Mouse (Mus musculus) intestine, embryonic 14.5 days (tissue): ENCODE measurements around the gene Hps3. TPM values are rescaled to one million over a fixed set of nuclear protein-coding genes. Genes with fewer than 3 reads are reported as not detected.

ENCODE experiments used
- ATAC-seq: fragments of 200-750 bp; cut with Nextera tagmentation; replicated peaks from 2 replicates; pipeline ENCODE4 v1.8.0; 2017; ENCODE audit warnings: low read depth, moderate number of reproducible peaks, moderate TSS enrichment, moderate library complexity; ENCODE audit not compliant: low FRiP score, low TSS enrichment
- DNase-seq: peaks from one replicate; pipeline ENCODE4 v3.0.0-alpha.2; 2018; ENCODE audit warnings: low spot score
- H3K27ac ChIP-seq: fragments of 300-500 bp; sonication (generic); 2 replicates; pipeline ENCODE4 v1.5.1; 2014; ENCODE audit warnings: low read depth, mild to moderate bottlenecking, control low read depth
- H3K27me3 ChIP-seq: fragments of 300-500 bp; sonication (generic); replicated peaks from 2 replicates; pipeline ENCODE4 v1.6.1; 2014; ENCODE audit warnings: low read length, control low read depth; ENCODE audit not compliant: control insufficient read depth, insufficient read depth
- H3K36me3 ChIP-seq: fragments of 300-500 bp; sonication (generic); 2 replicates; pipeline ENCODE4 v1.6.1; 2014; ENCODE audit warnings: low read length, control low read depth; ENCODE audit not compliant: control insufficient read depth, insufficient read depth
- H3K4me1 ChIP-seq: fragments of 300-500 bp; sonication (generic); replicated peaks from 2 replicates; pipeline ENCODE4 v1.6.1; 2014; ENCODE audit warnings: low read length, control low read depth, mixed read lengths; ENCODE audit not compliant: control insufficient read depth, insufficient read depth
- H3K4me2 ChIP-seq: fragments of 300-500 bp; sonication (generic); 2 replicates; pipeline ENCODE4 v1.6.1; 2014; ENCODE audit warnings: low read length
- H3K4me3 ChIP-seq: fragments of 300-500 bp; sonication (generic); 2 replicates; pipeline ENCODE4 v1.5.1; 2014; ENCODE audit warnings: low read depth, low read length, control low read depth, mixed read lengths
- H3K9ac ChIP-seq: fragments of 300-500 bp; sonication (generic); 2 replicates; pipeline ENCODE4 v1.6.1; 2014; ENCODE audit warnings: mild to moderate bottlenecking, low read length
- H3K9me3 ChIP-seq: fragments of 300-500 bp; sonication (generic); 2 replicates; pipeline ENCODE4 v1.6.1; 2016; ENCODE audit warnings: low read length, control low read depth; ENCODE audit not compliant: control insufficient read depth
- WGBS: fragments of 180-500 bp; shearing (Covaris S2); extraction: QIAGEN DNeasy Blood & Tissue Kit; methylation state at CpG from one replicate; pipeline ENCODE4 v1.1.7; 2014; 5-methylcytosine and 5-hydroxymethylcytosine counted together
- polyA plus RNA-seq: library from polyadenylated mRNA; unstranded; fragments of >200 nt; fragmentation: Nextera tagmentation; extraction: Ambion mirVana; gene quantifications from 2 replicates; pipeline ENCODE4 v1.2.1, GENCODE M21; 2014

The Hps3 gene
- polyA plus RNA-seq, 1 experiment from 2014 or later = 12.1 TPM

DNA sequence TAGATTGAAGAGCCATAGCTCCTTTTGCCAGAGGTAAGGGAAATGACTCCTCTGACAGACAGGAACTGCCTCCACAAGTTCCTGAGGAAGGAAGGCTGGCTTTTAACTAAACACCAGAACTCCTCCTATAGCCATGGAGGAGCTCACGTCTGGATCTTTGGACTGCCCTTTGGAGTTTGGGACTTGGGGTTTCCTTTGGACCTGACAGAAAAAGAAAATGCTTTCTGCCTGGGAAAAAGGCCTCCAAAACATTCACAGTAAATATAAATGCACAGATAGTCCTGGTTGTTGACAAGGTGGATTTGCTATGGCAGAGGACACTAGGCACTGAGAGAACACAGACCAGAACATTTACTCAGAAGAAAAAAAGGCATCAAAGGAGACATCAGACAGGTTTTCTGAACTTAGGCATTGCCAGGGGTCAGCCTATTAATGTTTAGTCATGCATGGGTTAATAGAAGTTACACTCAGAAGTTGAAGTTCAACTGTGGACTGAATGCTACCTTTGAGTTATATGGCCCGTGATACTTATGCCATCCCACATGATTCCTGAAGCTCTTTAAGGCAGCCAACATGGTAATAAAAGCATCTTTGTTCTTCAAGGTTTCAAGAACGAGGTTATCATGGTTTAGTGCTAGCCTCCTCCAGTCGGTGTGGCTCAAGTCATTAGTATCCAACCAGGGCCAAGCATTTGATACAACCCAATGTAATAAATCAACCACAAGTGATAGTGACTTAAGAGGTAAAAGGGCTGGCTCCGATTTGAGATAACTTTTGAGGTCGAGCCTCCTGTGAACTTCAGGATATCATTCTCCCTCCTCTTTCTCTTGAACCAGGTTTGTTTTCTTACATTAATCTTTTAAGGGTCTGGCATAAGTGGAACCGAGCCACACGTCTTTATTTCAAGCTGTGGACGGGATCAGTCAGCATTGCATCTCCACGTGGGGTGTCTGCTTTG is 1.1 kb downstream of the Hps3 start:
- Histone ChIP-seq H3K4me2 (peak overlapping the region; percentile 76), H3K36me3 (peaks cover 2% of the 10 kb centered on the region; the same call in 1 of the 2 replicates), H3K9me3 (no peaks in the 10 kb centered on the region), H3K4me1 (0 out of 2 replicates have a peak, but pooled peaks cover 3% of the 10 kb centered on the region), H3K27me3 (no peaks in the 10 kb centered on the region), H3K4me3 (peak overlapping the region; percentile 85), H3K27ac (no peak overlapping the region), H3K9ac (peak overlapping the region; percentile 55)
- 17% methylated on average over 10 of the region's 10 CpGs for WGBS
- ATAC-seq = peak; percentile 26; the same call in 1 of the 2 replicates
- DNase-seq = no peak

DNA sequence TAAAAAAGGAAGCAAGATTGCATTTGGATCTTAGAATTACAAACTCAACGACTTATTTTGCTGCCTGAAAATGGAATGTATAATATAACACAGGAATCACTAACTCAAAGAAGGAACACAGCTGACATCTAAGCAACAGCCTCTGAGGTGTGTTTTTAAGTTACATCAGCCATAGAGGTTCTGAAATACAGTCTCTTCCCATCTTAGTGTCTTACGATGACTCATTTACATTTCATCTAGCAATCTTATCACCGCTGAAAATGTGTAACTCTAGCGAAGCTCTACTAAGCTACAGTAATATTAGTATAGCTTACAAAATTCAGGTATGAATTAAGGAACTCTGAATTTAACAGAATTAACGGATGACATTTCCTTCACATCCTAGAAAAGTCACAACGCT is 4.3 kb downstream of the Hps3 start:
- Histone ChIP-seq H3K27me3 (no peaks in the 10 kb centered on the region), H3K4me1 (0 out of 2 replicates have a peak, but pooled peaks cover 3% of the 10 kb centered on the region), H3K4me3 (no peak overlapping the region), H3K9me3 (no peaks in the 10 kb centered on the region), H3K36me3 (peaks cover 10% of the 10 kb centered on the region), H3K27ac (no peak overlapping the region), H3K4me2 (no peak overlapping the region), H3K9ac (no peak overlapping the region)
- DNase-seq (no peak), ATAC-seq (no peak)
- 88% methylated on average over 6 of the region's 6 CpGs for WGBS

DNA sequence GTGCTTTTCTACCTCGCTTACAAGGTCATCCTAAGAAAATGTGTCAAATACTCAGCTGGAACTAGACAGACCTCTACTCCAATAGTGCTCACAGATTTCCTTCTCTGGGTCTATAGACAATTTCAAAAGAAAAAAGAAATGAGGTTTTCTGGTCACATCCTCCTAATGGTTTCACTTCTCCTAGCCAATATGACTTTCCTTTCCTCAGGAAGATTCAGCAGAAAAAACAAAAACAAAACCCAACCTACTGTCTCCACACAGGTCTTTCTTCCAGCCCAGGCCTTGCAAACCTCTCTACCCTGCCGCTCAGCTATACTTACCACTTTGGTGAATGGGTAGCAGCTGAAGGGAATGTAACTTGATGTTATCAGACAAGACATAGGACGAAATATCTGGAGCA is 6.5 kb downstream of the Hps3 start:
- no peak for DNase-seq
- H3K9ac ChIP-seq = no peak overlapping the region
- 85% methylated on average over 3 of the region's 3 CpGs for WGBS
- H3K4me2 ChIP-seq = no peak overlapping the region
- no peak overlapping the region for H3K27ac ChIP-seq
- H3K36me3 ChIP-seq = peaks cover 24% of the 10 kb centered on the region
- H3K4me3 ChIP-seq = no peak overlapping the region
- no peak for ATAC-seq
- H3K9me3 ChIP-seq = no peaks in the 10 kb centered on the region
- 0 out of 2 replicates have a peak, but pooled peaks cover under 1% of the 10 kb centered on the region for H3K4me1 ChIP-seq
- no peaks in the 10 kb centered on the region for H3K27me3 ChIP-seq

DNA sequence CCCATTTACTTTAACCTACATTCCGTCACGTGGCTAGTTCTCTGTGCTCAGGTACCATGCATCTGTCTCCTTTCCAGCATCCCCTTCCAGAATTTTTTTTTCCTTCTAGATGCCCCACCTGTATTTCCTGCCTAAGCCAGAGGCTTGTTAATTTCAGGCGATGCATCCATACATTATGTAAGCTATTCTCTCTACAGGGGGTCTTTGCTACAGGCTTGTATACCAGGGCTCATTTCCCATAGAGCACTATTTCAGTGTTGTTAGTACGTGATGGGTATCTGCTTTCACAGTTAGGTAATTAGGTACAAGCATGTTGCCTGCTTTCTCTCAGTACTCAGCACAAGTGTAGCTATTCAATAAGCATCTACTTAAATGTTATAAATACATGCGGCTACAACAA is 7.3 kb downstream of the Hps3 start:
- 93% methylated on average over 5 of the region's 5 CpGs for WGBS
- H3K4me2 ChIP-seq = no peak overlapping the region
- H3K36me3 ChIP-seq = peaks cover 24% of the 10 kb centered on the region
- ATAC-seq = no peak
- no peaks in the 10 kb centered on the region for H3K27me3 ChIP-seq
- H3K4me1 ChIP-seq = no peaks in the 10 kb centered on the region
- no peak overlapping the region for H3K4me3 ChIP-seq
- DNase-seq = no peak
- no peak overlapping the region for H3K9ac ChIP-seq
- no peaks in the 10 kb centered on the region for H3K9me3 ChIP-seq
- H3K27ac ChIP-seq = no peak overlapping the region

DNA sequence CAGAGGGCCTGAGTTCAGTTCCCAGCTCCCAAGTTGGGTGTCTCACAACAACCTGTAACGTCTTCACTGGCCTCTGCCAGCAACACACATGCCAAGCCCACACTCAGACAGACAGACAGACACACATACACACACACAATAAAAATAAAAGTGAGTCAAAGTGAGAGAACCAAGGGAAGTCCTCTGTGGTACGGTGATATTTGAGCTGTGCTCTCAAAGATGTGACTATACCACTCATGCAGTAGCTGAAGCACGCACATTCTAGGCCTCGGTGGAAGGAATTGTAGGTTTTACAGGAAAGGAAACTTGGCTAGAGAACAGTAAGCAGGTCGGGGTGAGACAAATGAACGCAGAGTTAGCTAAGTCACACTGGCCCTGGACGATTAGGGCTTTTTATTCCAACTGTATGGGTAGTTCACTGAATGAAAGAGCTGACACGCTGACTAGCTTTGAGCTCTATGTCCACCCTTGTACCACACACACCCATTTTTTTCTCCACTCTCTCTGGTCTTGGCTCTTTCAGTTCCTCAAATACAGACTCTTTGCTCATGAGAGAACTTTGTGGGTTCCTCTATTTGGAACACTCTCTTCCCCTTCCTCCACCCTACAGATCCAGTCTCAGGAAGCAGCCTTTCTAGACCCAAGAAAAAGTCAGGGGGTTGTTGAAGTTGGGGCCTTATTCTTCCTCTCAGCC is 8.0 kb downstream of the Hps3 start:
- H3K4me3 ChIP-seq = no peak overlapping the region
- H3K27ac ChIP-seq = no peak overlapping the region
- H3K9me3 ChIP-seq = no peaks in the 10 kb centered on the region
- 92% methylated on average over 8 of the region's 8 CpGs for WGBS
- ATAC-seq (no peak), DNase-seq (no peak)
- no peaks in the 10 kb centered on the region for H3K4me1 ChIP-seq
- peaks cover 24% of the 10 kb centered on the region for H3K36me3 ChIP-seq
- H3K27me3 ChIP-seq = no peaks in the 10 kb centered on the region
- no peak overlapping the region for H3K4me2 ChIP-seq
- H3K9ac ChIP-seq = no peak overlapping the region

DNA sequence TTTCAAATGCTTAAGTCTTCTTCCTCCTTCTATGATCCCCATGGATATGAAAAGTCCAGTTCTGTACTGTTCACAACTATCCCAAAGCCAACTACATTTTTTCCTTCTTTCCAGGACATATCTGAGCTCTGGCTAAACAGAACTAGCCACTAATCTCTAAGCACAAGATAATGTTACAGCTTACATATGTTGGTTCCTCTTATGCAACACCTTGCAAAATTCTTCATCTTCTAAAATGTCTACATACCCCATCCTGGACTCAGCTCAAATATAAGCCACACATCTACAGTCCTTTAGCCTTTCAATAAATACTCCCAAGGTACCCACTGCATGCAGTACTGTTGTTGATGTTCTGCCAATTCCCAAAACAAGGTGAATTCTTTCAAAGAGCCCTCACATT is 8.6 kb downstream of the Hps3 start:
- no peak for DNase-seq
- ATAC-seq = no peak
- Histone ChIP-seq H3K4me3 (no peak overlapping the region), H3K36me3 (peaks cover 24% of the 10 kb centered on the region), H3K4me1 (no peaks in the 10 kb centered on the region), H3K9me3 (no peaks in the 10 kb centered on the region), H3K4me2 (no peak overlapping the region), H3K9ac (no peak overlapping the region), H3K27ac (no peak overlapping the region), H3K27me3 (no peaks in the 10 kb centered on the region)

DNA sequence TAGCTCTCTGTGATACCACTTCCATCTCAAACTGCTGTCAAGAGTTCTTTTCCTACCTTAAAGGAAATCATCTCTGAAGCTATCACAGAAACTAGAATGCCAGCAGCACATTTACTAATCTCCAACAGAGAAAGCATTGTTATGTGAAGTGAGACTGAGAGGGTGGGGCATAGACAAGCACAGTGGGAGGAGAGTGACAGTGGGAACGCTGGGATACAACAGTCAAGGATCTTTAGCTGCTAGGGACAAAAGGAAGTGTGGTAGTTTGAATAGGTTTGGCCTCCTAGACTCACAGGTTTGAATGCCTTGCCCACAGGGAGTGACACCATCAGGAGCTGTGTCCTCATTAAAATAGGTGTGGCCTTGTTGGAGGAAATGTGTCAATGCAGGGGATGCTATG is 11.3 kb downstream of the Hps3 start:
- WGBS = 40% methylated on average over 1 of the region's 1 CpGs
- peaks cover 28% of the 10 kb centered on the region for H3K36me3 ChIP-seq
- DNase-seq (no peak), ATAC-seq (no peak)
- H3K4me2 ChIP-seq = no peak overlapping the region
- H3K27me3 ChIP-seq = no peaks in the 10 kb centered on the region
- H3K4me3 ChIP-seq = no peak overlapping the region
- no peak overlapping the region for H3K9ac ChIP-seq
- no peaks in the 10 kb centered on the region for H3K4me1 ChIP-seq
- H3K27ac ChIP-seq = no peak overlapping the region
- H3K9me3 ChIP-seq = no peaks in the 10 kb centered on the region

DNA sequence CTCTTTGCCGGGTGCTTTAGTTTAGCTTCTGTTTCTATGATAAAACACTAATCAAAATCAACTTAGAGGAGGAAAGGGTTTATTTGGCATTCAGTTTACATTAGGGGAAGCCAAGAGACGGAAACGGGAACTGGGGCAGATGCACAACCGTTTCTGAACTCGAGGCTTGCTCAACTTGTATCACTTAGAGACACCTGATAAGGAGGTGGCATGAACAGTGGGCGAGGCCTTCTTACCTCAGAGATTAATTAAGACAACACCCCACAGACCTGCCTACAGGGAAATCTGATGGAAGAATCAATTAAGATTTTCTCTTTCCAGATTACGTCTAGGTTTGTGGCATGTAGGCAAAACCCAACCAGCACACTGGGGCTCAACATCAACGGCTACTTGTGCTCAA is 17.0 kb downstream of the Hps3 start:
- H3K9ac ChIP-seq = no peak overlapping the region
- H3K27ac ChIP-seq = no peak overlapping the region
- H3K27me3 ChIP-seq = no peaks in the 10 kb centered on the region
- WGBS = 81% methylated on average over 8 of the region's 8 CpGs
- peaks cover 22% of the 10 kb centered on the region for H3K36me3 ChIP-seq
- H3K4me1 ChIP-seq = no peaks in the 10 kb centered on the region
- no peak for DNase-seq
- no peak overlapping the region for H3K4me2 ChIP-seq
- H3K9me3 ChIP-seq = no peaks in the 10 kb centered on the region
- no peak for ATAC-seq
- H3K4me3 ChIP-seq = no peak overlapping the region
